In genomic region chr1:60625698-60626486, GRCm38 (mm10) we compare ENCODE assay signal across 11 mouse cellular contexts. TPM values are rescaled to one million over a fixed set of nuclear protein-coding genes. Genes with fewer than 3 reads are reported as not detected.
A peak's percentile ranks its signal among the peaks of the same experiment; 100 is the strongest.
DNase-seq lines count a peak whose midpoint lies in the region; ATAC-seq lines count a peak whose summit lies in the region.
"Had no signal": no experiment of that assay in that cellular context is flagged by ENCODE, and none has a peak within 500 bp of the region (broad histone marks: within the 10 kb centered on the region; RNA-seq: fewer than 3 reads in every experiment).

No protein-coding gene starts in this region.

- H3K27me3 ChIP-seq in forebrain, embryonic 14.5 days (replicated peaks; ENCODE audit: control insufficient read depth, insufficient read depth, low read length) = no peaks in the 10 kb centered on the region
- H3K27me3 ChIP-seq: CH12.LX had no signal

- ATAC-seq in forebrain, embryonic 14.5 days = peak; percentile 88
- ATAC-seq: intestine, postnatal 0 days had no signal

- H3K36me3 ChIP-seq in forebrain, embryonic 14.5 days (ENCODE audit: control insufficient read depth, insufficient read depth, low read length) = no peaks in the 10 kb centered on the region
- no peaks in the 10 kb centered on the region for H3K36me3 ChIP-seq in macrophage (ENCODE audit: inconsistent target)

- H3K9me3 ChIP-seq in forebrain, embryonic 14.5 days (replicated peaks; ENCODE audit: control insufficient read depth, low read length) = no peaks in the 10 kb centered on the region

- peak; percentile 10 to 13 for DNase-seq in left cerebral cortex, adult 18-20 months (ENCODE audit: low spot score in 2 of 2)
- DNase-seq in left cerebral cortex, adult 11 months (ENCODE audit: low spot score) = no peak
- peak; percentile 62 for DNase-seq in forebrain, embryonic 14.5 days (ENCODE audit: low spot score)
- peak; percentile 35 to 39 for DNase-seq in right cerebral cortex, adult 2 months (ENCODE audit: low spot score in 2 of 2)
- DNase-seq in gastrocnemius, postnatal 36 days = no peak
- no peak for DNase-seq in kidney, postnatal 14 days
- DNase-seq in spleen, adult 18-20 months = no peak
- DNase-seq: cerebellum, adult 11 months had no signal

- no peaks in the 10 kb centered on the region for H3K79me2 ChIP-seq in macrophage (ENCODE audit: inconsistent target)

- H3K4me1 ChIP-seq in forebrain, embryonic 14.5 days (ENCODE audit: control insufficient read depth, insufficient read depth, low read length) = peaks cover 4% of the 10 kb centered on the region; the same call in 1 of the 2 replicates

- no peak overlapping the region for H3K9ac ChIP-seq in forebrain, embryonic 14.5 days (ENCODE audit: low read length)

- H3K4me2 ChIP-seq in forebrain, embryonic 14.5 days (ENCODE audit: low read length) = peak overlapping the region; percentile 17; the same call in 1 of the 2 replicates

- H3K27ac ChIP-seq in forebrain, embryonic 14.5 days (ENCODE audit: low read depth, low read length) = peak overlapping the region; percentile 46; the same call in 1 of the 2 replicates
- H3K27ac ChIP-seq in macrophage = peak overlapping the region; percentile 99

- 61% methylated on average over 15 of the region's 17 CpGs for WGBS in forebrain, embryonic 14.5 days
- WGBS in macrophage (ENCODE audit: missing documents) = 96% methylated on average over 14 of the region's 17 CpGs

- no peak overlapping the region for H3K4me3 ChIP-seq in forebrain, embryonic 14.5 days (ENCODE audit: low read depth, low read length)
- H3K4me3 ChIP-seq in macrophage (ENCODE audit: inconsistent target) = no peak overlapping the region

- intact Hi-C loops in gastrocnemius, postnatal 36 days (cut with DNase I) = no loop called here

RNA-seq across cellular contexts. Expression of gene Raph1, which starts 59.0 kb away (rescaled TPM):
- total RNA-seq in left cerebral cortex, adult 18-20 months (2021) = 10 to 100 TPM; 72.4 to 82.9 TPM
- 20.9 and 21.0 TPM in 2 replicates for polyA plus RNA-seq in forebrain, embryonic 14.5 days (2014; fragmentation: Nextera tagmentation; extraction: Ambion mirVana)
- 100 to 1,000 TPM; 171 to 719 (median 284) TPM for total RNA-seq in macrophage (2018; cell fraction: chromatin; rRNA removed)
- 10 to 100 TPM; 25.0 to 87.7 (median 46.2) TPM for total RNA-seq in macrophage (2018; cell fraction: cytosol; rRNA removed)
- total RNA-seq in macrophage (2018; cell fraction: nucleus; rRNA removed) = 100 to 1,000 TPM in 19 of 26 experiments, 10 to 100 TPM in 7; 78.9 to 441 (median 214) TPM
- polyA plus RNA-seq in macrophage (2018) = 23.9 to 26.9 TPM (median 25.2 TPM) in 3 replicates
- total RNA-seq in gastrocnemius, postnatal 36 days (2021) = 10 to 100 TPM; 17.1 to 21.1 TPM

Comparison
In these comparisons a context has a peak if more than half of its experiments do, and no peak if none do; other contexts are left out.
1. DNase-seq: peak in left cerebral cortex, adult 18-20 months (2 of 2), forebrain, embryonic 14.5 days (single experiment) and right cerebral cortex, adult 2 months (2 of 2); none in left cerebral cortex, adult 11 months (single experiment), gastrocnemius, postnatal 36 days (0 of 2), kidney, postnatal 14 days (single experiment) and spleen, adult 18-20 months (0 of 2).